Mouse (Mus musculus): ENCODE measurements around the gene Camk1. TPM values are rescaled to one million over a fixed set of nuclear protein-coding genes. Genes with fewer than 3 reads are reported as not detected.

Gene Camk1
- polyA plus RNA-seq, 1 experiment from 2014 or later = 107 TPM

DNA sequence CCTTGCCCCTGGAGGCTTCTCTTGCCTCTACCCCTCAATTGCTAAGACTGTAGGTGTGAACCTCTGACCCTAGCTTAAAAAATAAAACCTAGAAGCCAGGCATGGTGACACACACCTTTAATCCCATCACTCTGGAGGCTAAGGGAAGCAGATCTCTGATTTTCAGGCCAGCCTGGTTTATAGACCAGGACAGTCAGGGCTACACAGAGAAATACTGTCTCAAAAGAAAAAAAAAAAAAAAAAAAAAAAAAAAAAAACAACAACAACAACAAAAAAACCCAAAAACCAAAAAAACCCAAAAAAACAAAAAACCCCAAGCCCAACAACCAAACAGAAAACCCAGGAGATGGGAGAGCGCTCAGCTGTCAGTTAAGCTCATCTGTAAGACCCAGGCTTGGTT is 23.8 kb upstream of the Camk1 start:
- H3K4me1 ChIP-seq (ENCODE audit: control insufficient read depth, insufficient read depth, low read length) = no peaks in the 10 kb centered on the region
- no peak for ATAC-seq (ENCODE audit: insufficient number of reproducible peaks, insufficient read depth, low FRiP score, low read depth)
- peaks cover 38% of the 10 kb centered on the region for H3K36me3 ChIP-seq (ENCODE audit: control insufficient read depth, insufficient read depth, low read length)
- no peaks in the 10 kb centered on the region for H3K9me3 ChIP-seq (ENCODE audit: control insufficient read depth, low read depth, low read length)
- H3K9ac ChIP-seq (replicated peaks; ENCODE audit: low read depth, low read length) = no peak overlapping the region
- H3K4me2 ChIP-seq (replicated peaks; ENCODE audit: low read depth, low read length) = no peak overlapping the region
- no peaks in the 10 kb centered on the region for H3K27me3 ChIP-seq (ENCODE audit: control insufficient read depth, insufficient read depth, low read length)
- no peak overlapping the region for H3K27ac ChIP-seq (ENCODE audit: low read length)
- WGBS = 100% methylated on average over 1 of the region's 1 CpGs
- H3K4me3 ChIP-seq (ENCODE audit: low read depth, low read length) = no peak overlapping the region

DNA sequence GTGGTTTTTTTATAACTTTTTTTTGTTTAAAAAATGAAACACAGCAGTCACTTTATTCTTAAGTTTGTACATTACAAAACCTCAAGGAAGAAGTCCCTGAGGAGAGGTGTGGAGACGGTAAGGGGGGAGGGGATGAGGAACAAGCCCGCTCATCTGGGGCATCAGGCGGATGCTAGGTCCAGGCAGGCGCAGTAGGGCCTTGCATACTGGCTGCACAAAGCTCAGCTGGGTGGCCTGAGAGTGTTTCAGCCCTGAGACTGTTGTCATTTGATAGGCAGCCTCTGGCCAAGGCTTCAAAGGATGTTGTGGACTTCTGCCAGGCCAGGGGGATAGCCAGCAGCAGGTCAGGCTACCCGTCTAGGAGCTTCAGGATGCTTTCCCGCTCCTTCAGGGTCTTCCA is 22.9 kb upstream of the Camk1 start:
- no peak overlapping the region for H3K27ac ChIP-seq (ENCODE audit: low read length)
- no peaks in the 10 kb centered on the region for H3K4me1 ChIP-seq (ENCODE audit: control insufficient read depth, insufficient read depth, low read length)
- peaks cover 30% of the 10 kb centered on the region for H3K36me3 ChIP-seq (ENCODE audit: control insufficient read depth, insufficient read depth, low read length)
- no peak overlapping the region for H3K4me2 ChIP-seq (replicated peaks; ENCODE audit: low read depth, low read length)
- H3K4me3 ChIP-seq (ENCODE audit: low read depth, low read length) = no peak overlapping the region
- ATAC-seq (ENCODE audit: insufficient number of reproducible peaks, insufficient read depth, low FRiP score, low read depth) = no peak
- H3K9me3 ChIP-seq (ENCODE audit: control insufficient read depth, low read depth, low read length) = no peaks in the 10 kb centered on the region
- H3K9ac ChIP-seq (replicated peaks; ENCODE audit: low read depth, low read length) = no peak overlapping the region
- H3K27me3 ChIP-seq (ENCODE audit: control insufficient read depth, insufficient read depth, low read length) = no peaks in the 10 kb centered on the region
- WGBS = 92% methylated on average over 6 of the region's 6 CpGs

DNA sequence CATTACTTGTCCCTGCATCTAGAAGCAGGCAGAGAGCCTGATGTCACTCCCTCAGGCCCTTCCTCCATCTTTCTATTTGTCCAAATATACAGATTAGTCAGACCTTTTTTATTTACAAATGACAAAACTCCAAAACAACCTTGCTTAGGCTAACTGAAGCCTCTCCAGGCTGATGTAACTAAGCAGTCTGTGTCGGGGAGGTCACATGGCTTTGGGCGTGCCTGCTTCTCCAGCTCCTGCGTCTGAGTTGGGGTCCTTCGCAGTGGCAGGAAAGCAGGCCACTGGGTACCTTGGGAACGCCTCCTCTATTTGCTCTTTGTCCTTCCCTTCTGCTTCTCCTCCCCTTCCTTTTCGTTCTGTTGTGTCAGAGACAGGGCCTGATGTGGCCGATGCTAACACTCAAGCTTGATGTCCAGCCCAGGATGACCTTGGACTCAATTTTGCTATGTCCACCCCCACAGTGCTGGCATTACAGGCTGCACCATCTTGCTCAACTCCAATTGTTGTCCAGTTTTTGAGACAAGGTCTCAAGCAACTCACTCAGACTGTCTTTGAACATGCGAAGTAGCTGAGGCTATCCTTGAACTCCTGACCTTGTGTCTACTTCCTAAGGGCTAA is 20.8 kb upstream of the Camk1 start:
- no peak for ATAC-seq (ENCODE audit: insufficient number of reproducible peaks, insufficient read depth, low FRiP score, low read depth)
- Histone ChIP-seq H3K27me3 (ENCODE audit: control insufficient read depth, insufficient read depth, low read length) (no peaks in the 10 kb centered on the region), H3K4me2 (replicated peaks; ENCODE audit: low read depth, low read length) (no peak overlapping the region), H3K9me3 (ENCODE audit: control insufficient read depth, low read depth, low read length) (no peaks in the 10 kb centered on the region), H3K9ac (replicated peaks; ENCODE audit: low read depth, low read length) (no peak overlapping the region), H3K4me3 (ENCODE audit: low read depth, low read length) (no peak overlapping the region), H3K27ac (ENCODE audit: low read length) (no peak overlapping the region), H3K4me1 (ENCODE audit: control insufficient read depth, insufficient read depth, low read length) (no peaks in the 10 kb centered on the region), H3K36me3 (ENCODE audit: control insufficient read depth, insufficient read depth, low read length) (peaks cover 15% of the 10 kb centered on the region)
- WGBS = 65% methylated on average over 8 of the region's 8 CpGs

DNA sequence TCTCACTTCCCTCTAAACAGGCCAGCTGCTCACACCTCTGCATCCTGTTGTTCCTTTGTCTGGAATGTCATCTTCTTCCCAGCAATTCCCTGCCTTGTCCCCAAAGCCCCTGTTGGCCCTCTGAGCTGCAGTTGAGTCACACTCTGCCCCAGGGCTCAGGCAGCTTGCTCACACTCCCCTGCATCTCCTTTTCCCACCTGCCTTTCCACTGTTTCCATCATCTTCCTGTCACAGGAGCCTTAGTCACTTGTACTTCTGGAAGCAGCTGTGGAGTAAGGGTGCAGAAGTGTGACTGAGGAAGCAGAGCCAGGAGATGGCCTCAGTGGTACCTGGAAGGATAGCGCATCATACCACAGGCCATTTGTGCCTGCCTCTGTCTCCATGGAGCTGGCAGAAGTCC is 18.5 kb upstream of the Camk1 start:
- H3K4me2 ChIP-seq (replicated peaks; ENCODE audit: low read depth, low read length) = no peak overlapping the region
- no peak for ATAC-seq (ENCODE audit: insufficient number of reproducible peaks, insufficient read depth, low FRiP score, low read depth)
- no peaks in the 10 kb centered on the region for H3K27me3 ChIP-seq (ENCODE audit: control insufficient read depth, insufficient read depth, low read length)
- H3K27ac ChIP-seq (ENCODE audit: low read length) = no peak overlapping the region
- 0 out of 2 replicates have a peak, but pooled peaks cover 3% of the 10 kb centered on the region for H3K36me3 ChIP-seq (ENCODE audit: control insufficient read depth, insufficient read depth, low read length)
- WGBS = 90% methylated on average over 1 of the region's 1 CpGs
- no peak overlapping the region for H3K4me3 ChIP-seq (ENCODE audit: low read depth, low read length)
- no peak overlapping the region for H3K9ac ChIP-seq (replicated peaks; ENCODE audit: low read depth, low read length)
- H3K9me3 ChIP-seq (ENCODE audit: control insufficient read depth, low read depth, low read length) = no peaks in the 10 kb centered on the region
- H3K4me1 ChIP-seq (ENCODE audit: control insufficient read depth, insufficient read depth, low read length) = no peaks in the 10 kb centered on the region

DNA sequence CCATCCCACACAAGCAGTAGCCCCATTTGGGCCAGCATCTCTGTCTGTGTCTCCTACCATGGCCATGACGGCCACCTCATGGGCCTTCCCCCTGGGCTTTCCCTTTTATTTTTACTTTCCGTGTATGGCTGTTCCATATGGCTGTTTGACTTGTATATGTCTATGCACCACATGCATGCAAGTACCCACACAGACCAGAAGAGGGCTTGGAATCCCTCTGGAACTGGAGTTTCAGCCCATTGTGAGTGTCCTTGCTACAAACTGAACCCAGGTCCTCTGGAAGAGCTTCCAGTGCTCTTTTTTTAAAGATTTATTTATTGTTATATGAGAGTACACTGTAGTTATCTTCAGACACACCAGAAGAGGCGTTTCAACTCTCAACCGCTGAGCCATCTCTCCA is 17.7 kb upstream of the Camk1 start:
- no peaks in the 10 kb centered on the region for H3K4me1 ChIP-seq (ENCODE audit: control insufficient read depth, insufficient read depth, low read length)
- WGBS = 73% methylated on average over 4 of the region's 4 CpGs
- no peak overlapping the region for H3K4me3 ChIP-seq (ENCODE audit: low read depth, low read length)
- H3K27me3 ChIP-seq (ENCODE audit: control insufficient read depth, insufficient read depth, low read length) = no peaks in the 10 kb centered on the region
- H3K9me3 ChIP-seq (ENCODE audit: control insufficient read depth, low read depth, low read length) = no peaks in the 10 kb centered on the region
- ATAC-seq (ENCODE audit: insufficient number of reproducible peaks, insufficient read depth, low FRiP score, low read depth) = no peak
- H3K27ac ChIP-seq (ENCODE audit: low read length) = no peak overlapping the region
- no peak overlapping the region for H3K9ac ChIP-seq (replicated peaks; ENCODE audit: low read depth, low read length)
- H3K36me3 ChIP-seq (ENCODE audit: control insufficient read depth, insufficient read depth, low read length) = no peaks in the 10 kb centered on the region
- H3K4me2 ChIP-seq (replicated peaks; ENCODE audit: low read depth, low read length) = no peak overlapping the region

DNA sequence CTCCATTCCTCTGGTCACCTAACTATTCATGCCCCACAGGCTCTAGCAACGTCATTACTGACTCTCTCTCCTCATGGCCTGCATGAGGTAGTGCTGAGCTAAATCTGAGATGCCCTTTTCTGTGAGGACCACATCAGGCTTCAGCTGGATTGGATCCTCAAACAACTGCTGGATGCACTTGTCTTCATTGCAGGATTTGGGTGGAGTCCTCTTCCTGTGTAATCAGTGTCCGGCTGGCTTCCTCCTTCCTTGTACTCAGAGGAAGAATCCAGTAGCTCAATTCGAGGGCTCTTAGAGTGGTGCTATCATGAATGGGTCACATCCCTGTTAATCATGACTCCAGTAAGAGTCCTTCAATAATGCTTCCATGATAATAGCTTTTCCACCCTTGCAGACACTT is 9.9 kb upstream of the Camk1 start:
- ATAC-seq (ENCODE audit: insufficient number of reproducible peaks, insufficient read depth, low FRiP score, low read depth) = no peak
- H3K36me3 ChIP-seq (ENCODE audit: control insufficient read depth, insufficient read depth, low read length) = no peaks in the 10 kb centered on the region
- 70% methylated on average over 3 of the region's 3 CpGs for WGBS

DNA sequence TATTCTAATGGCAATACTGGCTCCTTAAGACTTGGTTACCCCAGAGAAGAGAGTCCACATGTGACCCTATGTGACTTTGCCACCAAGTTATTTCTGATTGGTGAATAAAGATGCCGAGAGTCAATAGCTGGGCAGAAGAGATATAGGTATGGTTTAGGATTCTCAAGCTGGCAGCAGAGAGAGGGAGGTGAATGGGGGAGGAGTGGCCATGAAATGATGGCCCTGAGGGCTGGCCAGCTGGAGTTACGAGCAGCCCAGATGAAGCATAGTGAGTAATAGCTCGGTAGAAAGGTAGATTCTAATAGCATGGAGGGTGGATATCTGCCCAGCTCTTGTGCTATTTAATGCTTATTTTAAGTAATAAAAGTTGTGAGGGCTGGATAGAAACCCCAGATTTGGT is 9.0 kb upstream of the Camk1 start:
- Histone ChIP-seq H3K4me2 (replicated peaks; ENCODE audit: low read depth, low read length) (no peak overlapping the region), H3K36me3 (ENCODE audit: control insufficient read depth, insufficient read depth, low read length) (no peaks in the 10 kb centered on the region), H3K4me1 (ENCODE audit: control insufficient read depth, insufficient read depth, low read length) (0 out of 2 replicates have a peak, but pooled peaks cover 3% of the 10 kb centered on the region), H3K27me3 (ENCODE audit: control insufficient read depth, insufficient read depth, low read length) (no peaks in the 10 kb centered on the region), H3K27ac (ENCODE audit: low read length) (no peak overlapping the region), H3K4me3 (ENCODE audit: low read depth, low read length) (no peak overlapping the region), H3K9ac (replicated peaks; ENCODE audit: low read depth, low read length) (no peak overlapping the region), H3K9me3 (ENCODE audit: control insufficient read depth, low read depth, low read length) (no peaks in the 10 kb centered on the region)
- 80% methylated on average over 3 of the region's 3 CpGs for WGBS
- ATAC-seq (ENCODE audit: insufficient number of reproducible peaks, insufficient read depth, low FRiP score, low read depth) = no peak

More for the DNA sequence above, 9.9 kb upstream of the Camk1 start:
- H3K4me1 ChIP-seq (ENCODE audit: control insufficient read depth, insufficient read depth, low read length) = 0 out of 2 replicates have a peak, but pooled peaks cover 3% of the 10 kb centered on the region
- H3K27me3 ChIP-seq (ENCODE audit: control insufficient read depth, insufficient read depth, low read length) = no peaks in the 10 kb centered on the region
- no peak overlapping the region for H3K27ac ChIP-seq (ENCODE audit: low read length)
- H3K9me3 ChIP-seq (ENCODE audit: control insufficient read depth, low read depth, low read length) = no peaks in the 10 kb centered on the region
- H3K9ac ChIP-seq (replicated peaks; ENCODE audit: low read depth, low read length) = no peak overlapping the region
- H3K4me3 ChIP-seq (ENCODE audit: low read depth, low read length) = no peak overlapping the region
- H3K4me2 ChIP-seq (replicated peaks; ENCODE audit: low read depth, low read length) = no peak overlapping the region

DNA sequence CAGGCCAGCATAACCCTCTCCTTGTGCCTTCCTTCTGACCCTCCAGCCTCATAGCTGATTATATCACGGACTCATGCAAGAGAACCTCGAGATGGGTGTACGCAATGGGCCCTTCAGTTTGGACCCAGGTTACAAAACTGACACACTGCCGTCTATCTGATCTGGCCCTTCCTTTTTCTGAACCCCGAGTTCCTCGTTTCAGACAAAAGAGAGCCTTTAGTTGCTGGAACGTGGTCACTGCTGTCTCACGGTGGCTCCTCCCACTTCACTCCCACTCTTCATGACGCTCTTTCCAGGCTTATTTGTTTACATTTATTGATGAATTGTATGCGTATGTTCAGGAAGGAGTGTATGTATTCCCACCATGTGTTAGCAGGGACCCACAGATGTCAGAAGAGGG is 7.9 kb upstream of the Camk1 start:
- no peaks in the 10 kb centered on the region for H3K27me3 ChIP-seq (ENCODE audit: control insufficient read depth, insufficient read depth, low read length)
- WGBS = 46% methylated on average over 10 of the region's 10 CpGs
- no peak overlapping the region for H3K9ac ChIP-seq (replicated peaks; ENCODE audit: low read depth, low read length)
- H3K27ac ChIP-seq (ENCODE audit: low read length) = no peak overlapping the region
- H3K4me3 ChIP-seq (ENCODE audit: low read depth, low read length) = no peak overlapping the region
- no peak for ATAC-seq (ENCODE audit: insufficient number of reproducible peaks, insufficient read depth, low FRiP score, low read depth)
- H3K4me1 ChIP-seq (ENCODE audit: control insufficient read depth, insufficient read depth, low read length) = 0 out of 2 replicates have a peak, but pooled peaks cover 3% of the 10 kb centered on the region
- H3K4me2 ChIP-seq (replicated peaks; ENCODE audit: low read depth, low read length) = no peak overlapping the region
- no peaks in the 10 kb centered on the region for H3K9me3 ChIP-seq (ENCODE audit: control insufficient read depth, low read depth, low read length)
- H3K36me3 ChIP-seq (ENCODE audit: control insufficient read depth, insufficient read depth, low read length) = no peaks in the 10 kb centered on the region

DNA sequence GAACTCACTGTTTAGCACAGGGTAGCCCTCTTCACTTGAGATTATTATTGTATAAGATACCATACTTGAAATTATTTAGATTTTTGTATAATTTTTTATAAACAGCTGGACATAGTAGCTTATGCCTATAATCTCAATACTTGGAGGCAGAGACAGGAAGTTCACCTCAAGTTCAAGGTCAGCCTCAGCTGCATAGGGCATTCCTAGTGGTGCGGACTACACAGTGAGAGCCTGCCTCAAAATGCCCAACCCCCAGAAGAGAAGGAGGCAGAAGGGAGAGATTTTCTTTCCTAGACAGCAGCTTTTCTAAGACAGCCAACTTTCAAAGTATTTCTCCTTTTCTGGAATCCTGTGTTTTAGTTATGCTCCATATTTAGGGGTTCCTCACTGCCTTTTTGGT is 7.4 kb upstream of the Camk1 start:
- ATAC-seq (ENCODE audit: insufficient number of reproducible peaks, insufficient read depth, low FRiP score, low read depth) = no peak
- Histone ChIP-seq H3K4me1 (ENCODE audit: control insufficient read depth, insufficient read depth, low read length) (0 out of 2 replicates have a peak, but pooled peaks cover 3% of the 10 kb centered on the region), H3K4me3 (ENCODE audit: low read depth, low read length) (no peak overlapping the region), H3K27ac (ENCODE audit: low read length) (no peak overlapping the region), H3K9me3 (ENCODE audit: control insufficient read depth, low read depth, low read length) (no peaks in the 10 kb centered on the region), H3K9ac (replicated peaks; ENCODE audit: low read depth, low read length) (no peak overlapping the region), H3K27me3 (ENCODE audit: control insufficient read depth, insufficient read depth, low read length) (no peaks in the 10 kb centered on the region), H3K36me3 (ENCODE audit: control insufficient read depth, insufficient read depth, low read length) (no peaks in the 10 kb centered on the region), H3K4me2 (replicated peaks; ENCODE audit: low read depth, low read length) (no peak overlapping the region)
- 80% methylated on average over 1 of the region's 1 CpGs for WGBS

All from stomach, embryonic 14.5 days (tissue).